Mouse (Mus musculus) hindbrain, embryonic 15.5 days (tissue): ENCODE results near the gene Pcbd1. TPM values are rescaled to one million over a fixed set of nuclear protein-coding genes. Genes with fewer than 3 reads are reported as not detected.

ENCODE experiments used
- ATAC-seq: fragments of 200-750 bp; cut with Nextera tagmentation; 2 replicates; pipeline ENCODE4 v1.8.0; 2017; ENCODE audit warnings: low read depth, moderate number of reproducible peaks, moderate TSS enrichment; ENCODE audit not compliant: low FRiP score
- H3K27ac ChIP-seq: fragments of 300-500 bp; sonication (generic); replicated peaks from 2 replicates; pipeline ENCODE4 v1.5.1; 2015; ENCODE audit warnings: mild to moderate bottlenecking, inconsistent platforms
- H3K27me3 ChIP-seq: fragments of 300-500 bp; sonication (generic); 2 replicates; pipeline ENCODE4 v1.6.1; 2015; ENCODE audit warnings: control low read depth, inconsistent platforms
- H3K36me3 ChIP-seq: fragments of 300-500 bp; sonication (generic); 2 replicates; pipeline ENCODE4 v1.6.1; 2015; ENCODE audit warnings: control low read depth, inconsistent platforms
- H3K4me1 ChIP-seq: fragments of 300-500 bp; sonication (generic); replicated peaks from 2 replicates; pipeline ENCODE4 v1.6.1; 2015; ENCODE audit warnings: control low read depth, inconsistent platforms
- H3K4me2 ChIP-seq: fragments of 300-500 bp; sonication (generic); 2 replicates; pipeline ENCODE4 v1.6.1; 2015; ENCODE audit warnings: moderate library complexity, mild to moderate bottlenecking, inconsistent platforms
- H3K4me3 ChIP-seq: fragments of 300-500 bp; sonication (generic); 2 replicates; pipeline ENCODE4 v1.5.1; 2015; ENCODE audit warnings: mild to moderate bottlenecking, inconsistent platforms
- H3K9ac ChIP-seq: fragments of 300-500 bp; sonication (generic); 2 replicates; pipeline ENCODE4 v1.6.1; 2015; ENCODE audit warnings: inconsistent platforms
- H3K9me3 ChIP-seq: fragments of 300-500 bp; sonication (generic); 2 replicates; pipeline ENCODE4 v1.6.1; 2016; ENCODE audit warnings: control low read depth, inconsistent platforms
- WGBS: fragments of 180-500 bp; shearing (Covaris S2); methylation state at CpG from one replicate; pipeline ENCODE4 v1.1.7; 2015; 5-methylcytosine and 5-hydroxymethylcytosine counted together
- polyA plus RNA-seq: library from polyadenylated mRNA; unstranded; fragments of >200 nt; fragmentation: Nextera tagmentation; extraction: Ambion mirVana; gene quantifications from 2 replicates; pipeline ENCODE4 v1.2.1, GENCODE M21; 2015

Gene Pcbd1
- polyA plus RNA-seq, 1 experiment from 2014 or later, result 42.8 TPM

DNA sequence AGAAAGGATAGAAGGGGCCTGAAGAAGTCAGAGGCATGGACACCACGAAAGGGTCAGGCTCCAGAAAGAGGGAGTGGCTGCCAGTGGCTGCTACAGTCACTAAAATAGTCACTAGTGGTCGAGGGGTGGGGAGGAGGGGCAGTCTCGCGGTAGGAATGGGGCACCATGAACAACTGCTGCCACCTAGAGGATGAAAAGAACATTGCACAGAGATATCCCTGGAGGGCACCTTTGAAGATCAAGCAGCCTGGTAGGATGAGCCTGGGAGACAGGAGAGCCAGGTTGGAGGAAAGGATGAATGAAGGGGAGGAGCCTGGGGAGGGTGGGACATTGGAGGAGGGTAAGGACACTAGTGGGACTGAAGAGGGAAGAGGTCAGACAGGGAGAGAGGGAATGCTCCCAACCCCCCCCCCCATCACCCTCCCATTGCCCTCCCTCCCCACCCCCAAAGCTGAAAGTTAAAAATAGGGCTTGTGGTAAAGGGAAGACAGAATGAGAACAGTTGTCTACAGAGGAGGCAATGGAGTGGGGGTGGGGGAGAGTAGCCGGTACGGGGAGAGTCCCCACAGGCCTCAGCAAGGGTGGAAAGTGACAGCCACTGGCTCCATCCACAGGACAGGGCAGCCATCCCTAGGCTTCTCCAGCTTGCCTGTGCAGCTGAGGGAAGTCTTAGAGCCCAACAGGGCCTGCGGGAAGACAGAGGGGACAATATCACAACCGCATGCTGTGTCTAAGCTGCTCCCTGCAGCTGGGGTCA is 20.5 kb upstream of the Pcbd1 start:
- 7% methylated on average over 8 of the region's 8 CpGs for WGBS
- H3K4me1 ChIP-seq, result peaks cover 11% of the 10 kb centered on the region
- H3K27ac ChIP-seq, result no peak overlapping the region
- peak overlapping the region; percentile 28; the same call in 1 of the 2 replicates for H3K4me2 ChIP-seq
- H3K9ac ChIP-seq, result no peak overlapping the region
- H3K36me3 ChIP-seq, result no peaks in the 10 kb centered on the region
- no peaks in the 10 kb centered on the region for H3K9me3 ChIP-seq
- no peak overlapping the region for H3K4me3 ChIP-seq
- H3K27me3 ChIP-seq, result no peaks in the 10 kb centered on the region
- ATAC-seq, result peak; percentile 46; the same call in 1 of the 2 replicates

DNA sequence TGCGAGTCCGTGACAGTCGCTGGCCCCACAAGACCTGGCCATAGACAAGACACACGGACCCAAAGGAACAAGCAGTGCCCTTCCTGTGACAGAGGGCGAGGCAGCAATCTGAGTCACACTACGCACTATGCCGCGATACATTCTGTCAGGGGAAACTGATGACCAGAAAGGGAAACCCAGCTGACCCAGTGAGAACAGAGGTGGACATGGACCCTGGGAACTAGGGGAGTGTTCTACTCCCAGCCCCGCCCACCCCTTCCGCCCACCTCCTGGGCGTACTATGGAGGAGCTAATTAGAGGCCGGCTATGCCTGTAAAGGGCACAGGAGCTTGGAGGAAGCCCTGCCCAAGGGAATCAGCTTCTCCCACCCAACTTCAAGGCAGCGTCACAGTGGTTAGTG is 19.9 kb upstream of the Pcbd1 start:
- peak; percentile 47; the same call in 1 of the 2 replicates for ATAC-seq
- Histone ChIP-seq H3K27ac (no peak overlapping the region), H3K36me3 (no peaks in the 10 kb centered on the region), H3K4me3 (no peak overlapping the region), H3K9ac (no peak overlapping the region), H3K27me3 (no peaks in the 10 kb centered on the region), H3K9me3 (no peaks in the 10 kb centered on the region), H3K4me2 (peak overlapping the region; percentile 28; the same call in 1 of the 2 replicates), H3K4me1 (peaks cover 11% of the 10 kb centered on the region)
- WGBS, result 12% methylated on average over 13 of the region's 13 CpGs

DNA sequence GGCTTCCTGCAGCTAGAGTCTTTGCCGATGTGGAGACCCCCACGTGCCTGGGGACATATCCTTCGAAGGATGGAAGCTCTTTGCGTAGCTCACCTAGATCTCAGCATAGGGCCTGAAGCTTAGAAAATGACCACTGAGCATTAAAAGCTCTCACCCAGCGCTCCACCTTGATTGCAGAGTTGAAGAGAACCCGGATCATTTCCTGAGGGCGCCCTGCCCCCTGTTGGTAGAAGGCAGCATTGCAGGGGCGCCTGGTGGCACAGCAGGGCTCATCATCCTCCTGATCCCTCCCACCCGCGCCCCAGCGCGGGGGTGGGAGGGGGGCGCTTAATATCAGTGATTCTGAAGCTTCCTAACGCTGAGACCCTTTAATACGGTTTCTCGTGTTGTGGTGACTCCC is 16.8 kb upstream of the Pcbd1 start:
- Histone ChIP-seq H3K4me2 (no peak overlapping the region), H3K4me3 (no peak overlapping the region), H3K9ac (no peak overlapping the region), H3K4me1 (peaks cover 11% of the 10 kb centered on the region), H3K27me3 (no peaks in the 10 kb centered on the region), H3K9me3 (no peaks in the 10 kb centered on the region), H3K27ac (no peak overlapping the region), H3K36me3 (no peaks in the 10 kb centered on the region)
- no peak for ATAC-seq
- 13% methylated on average over 16 of the region's 16 CpGs for WGBS

DNA sequence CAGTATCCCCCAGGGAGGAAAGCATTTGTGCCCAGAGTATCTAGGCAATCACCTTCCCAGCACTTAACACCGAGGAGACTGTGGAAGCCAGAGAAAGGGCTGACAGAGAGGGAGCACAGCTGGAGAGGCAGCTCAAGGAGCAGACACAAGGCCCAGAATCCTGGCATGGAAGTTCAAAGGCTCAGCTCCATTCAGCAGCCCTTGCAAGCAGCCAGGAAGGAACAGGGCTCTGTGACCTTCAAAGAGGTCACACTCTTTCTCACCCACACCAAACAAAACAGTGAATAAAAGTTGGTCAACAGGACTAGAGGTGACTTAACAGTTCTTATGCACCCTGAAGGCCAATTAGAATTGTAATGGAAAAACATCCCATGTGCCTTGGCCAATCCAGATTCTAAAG is 14.5 kb upstream of the Pcbd1 start:
- no peaks in the 10 kb centered on the region for H3K27me3 ChIP-seq
- no peaks in the 10 kb centered on the region for H3K9me3 ChIP-seq
- H3K4me3 ChIP-seq, result no peak overlapping the region
- 4% methylated on average over 1 of the region's 1 CpGs for WGBS
- no peak overlapping the region for H3K4me2 ChIP-seq
- H3K9ac ChIP-seq, result no peak overlapping the region
- ATAC-seq, result no peak
- peaks cover 2% of the 10 kb centered on the region; the same call in 1 of the 2 replicates for H3K4me1 ChIP-seq
- H3K27ac ChIP-seq, result no peak overlapping the region
- no peaks in the 10 kb centered on the region for H3K36me3 ChIP-seq

DNA sequence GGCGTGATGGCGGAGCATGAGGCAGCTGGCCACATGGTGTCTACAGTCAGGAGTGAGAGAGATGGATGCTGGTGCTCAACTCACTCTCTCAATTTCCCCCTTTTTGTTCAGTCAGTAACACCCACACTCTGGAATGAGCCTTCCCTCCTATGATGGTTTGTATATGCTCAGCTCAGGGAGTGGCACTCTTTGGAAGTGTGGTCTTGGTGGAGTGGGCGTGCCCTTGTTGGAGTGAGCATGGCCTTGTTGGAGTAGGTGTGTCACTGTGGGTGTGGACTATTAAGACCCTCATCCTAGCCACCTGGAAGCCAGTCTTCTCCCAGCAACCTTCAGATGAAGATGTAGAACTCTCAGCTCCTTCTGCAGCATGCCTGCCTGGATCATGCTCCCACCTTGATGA is 13.5 kb upstream of the Pcbd1 start:
- H3K9me3 ChIP-seq, result no peaks in the 10 kb centered on the region
- no peak overlapping the region for H3K4me2 ChIP-seq
- no peaks in the 10 kb centered on the region for H3K27me3 ChIP-seq
- ATAC-seq, result no peak
- no peaks in the 10 kb centered on the region for H3K36me3 ChIP-seq
- H3K4me3 ChIP-seq, result no peak overlapping the region
- H3K4me1 ChIP-seq, result peaks cover 7% of the 10 kb centered on the region
- no peak overlapping the region for H3K9ac ChIP-seq
- no peak overlapping the region for H3K27ac ChIP-seq
- 90% methylated on average over 3 of the region's 3 CpGs for WGBS

DNA sequence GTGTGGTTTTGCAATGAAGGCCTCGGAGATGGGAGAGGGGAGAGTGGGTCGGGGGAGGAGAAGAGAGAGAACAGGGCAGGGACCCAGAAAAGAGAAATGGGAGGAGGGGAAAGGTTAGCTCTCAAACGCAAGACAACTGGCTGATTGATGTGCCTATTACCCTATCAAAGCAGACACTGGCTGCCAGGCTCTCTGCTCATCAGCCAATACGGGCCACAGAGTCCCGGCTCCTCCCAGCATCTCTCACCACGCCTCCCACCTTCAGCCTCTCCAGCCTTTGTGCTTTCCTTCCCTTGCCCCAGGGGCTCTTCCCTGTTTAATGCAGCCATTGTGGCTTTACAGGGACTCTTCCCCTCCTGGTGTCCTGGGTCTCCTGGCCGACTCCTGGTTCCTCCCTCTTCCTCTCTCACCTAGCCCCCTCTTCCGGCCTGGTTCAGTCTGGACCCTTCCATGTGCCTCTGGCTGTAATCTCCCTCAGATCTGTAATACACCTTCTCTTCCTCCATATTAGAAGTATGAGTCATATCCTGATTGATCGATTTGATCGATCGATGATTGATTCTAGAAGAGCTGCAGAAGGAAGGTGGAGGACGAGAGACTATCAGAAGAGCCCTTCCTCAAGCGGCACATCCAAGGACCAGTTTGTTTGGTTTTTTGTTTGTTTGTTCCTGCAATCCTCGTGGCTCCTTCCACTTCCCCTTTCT is 8.8 kb upstream of the Pcbd1 start:
- Histone ChIP-seq H3K36me3 (no peaks in the 10 kb centered on the region), H3K4me2 (peak overlapping the region; percentile 35), H3K27ac (peak overlapping the region; percentile 42; the same call in 1 of the 2 replicates), H3K4me1 (peaks cover 7% of the 10 kb centered on the region), H3K9me3 (no peaks in the 10 kb centered on the region), H3K27me3 (no peaks in the 10 kb centered on the region), H3K9ac (no peak overlapping the region), H3K4me3 (no peak overlapping the region)
- peak; percentile 95 for ATAC-seq
- WGBS, result 40% methylated on average over 14 of the region's 14 CpGs

GRCm38 (mm10) chr10:61080931-61081255 is 8.2 kb upstream of the Pcbd1 start:
- Histone ChIP-seq H3K4me2 (no peak overlapping the region), H3K27ac (peak overlapping the region; percentile 42; the same call in 1 of the 2 replicates), H3K9ac (no peak overlapping the region), H3K4me3 (no peak overlapping the region), H3K36me3 (no peaks in the 10 kb centered on the region), H3K9me3 (no peaks in the 10 kb centered on the region), H3K4me1 (peaks cover 7% of the 10 kb centered on the region), H3K27me3 (no peaks in the 10 kb centered on the region)
- WGBS, result 81% methylated on average over 11 of the region's 11 CpGs
- no peak for ATAC-seq

DNA sequence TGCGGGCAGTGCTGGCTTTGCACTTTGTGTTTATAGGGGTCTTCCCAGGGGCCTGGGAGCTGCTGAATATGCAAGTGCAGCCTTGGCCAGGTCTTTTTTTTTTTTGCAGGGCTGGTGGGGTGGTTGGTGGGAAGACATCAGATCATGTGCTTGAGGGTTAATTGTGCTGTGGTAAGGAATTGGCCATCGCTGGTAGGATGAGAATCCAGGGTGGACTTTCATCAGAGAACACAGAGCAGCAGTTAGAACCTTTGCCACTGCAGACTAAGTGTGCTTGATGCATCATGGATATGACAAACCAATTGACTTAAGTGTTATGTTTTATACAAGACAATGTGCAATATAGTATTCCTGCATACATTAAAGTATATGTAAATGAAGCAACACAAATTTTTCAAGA is 3.8 kb upstream of the Pcbd1 start:
- H3K4me3 ChIP-seq, result no peak overlapping the region
- no peak overlapping the region for H3K4me2 ChIP-seq
- H3K9me3 ChIP-seq, result no peaks in the 10 kb centered on the region
- 94% methylated on average over 2 of the region's 2 CpGs for WGBS
- no peaks in the 10 kb centered on the region for H3K27me3 ChIP-seq
- no peak overlapping the region for H3K27ac ChIP-seq
- H3K36me3 ChIP-seq, result no peaks in the 10 kb centered on the region
- no peak for ATAC-seq
- no peak overlapping the region for H3K9ac ChIP-seq
- H3K4me1 ChIP-seq, result peaks cover 14% of the 10 kb centered on the region

DNA sequence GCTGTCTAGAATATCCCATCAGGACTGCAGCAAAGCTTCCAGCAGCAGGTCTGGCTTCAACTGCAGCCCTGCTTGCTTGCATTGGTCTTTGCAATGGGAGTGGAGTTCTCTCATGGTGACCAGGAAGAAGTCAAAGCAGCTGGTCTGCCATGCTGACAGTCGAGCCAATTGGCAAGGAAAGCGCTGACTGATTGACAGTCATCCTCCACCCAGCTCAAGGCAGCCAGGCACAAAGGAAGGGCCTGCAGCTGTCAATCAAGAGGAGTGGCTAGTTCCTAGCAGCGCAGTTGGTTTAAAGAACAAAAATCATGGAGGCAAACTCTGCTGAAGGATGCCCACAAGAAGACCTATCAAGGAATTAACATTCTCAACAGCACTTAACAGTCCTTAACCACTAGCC is 2.6 kb upstream of the Pcbd1 start:
- peaks cover 12% of the 10 kb centered on the region for H3K4me1 ChIP-seq
- WGBS, result 35% methylated on average over 3 of the region's 3 CpGs
- ATAC-seq, result peak; percentile 61; the same call in 1 of the 2 replicates

GRCm38 (mm10) chr10:61088468-61088867 is 663 bp upstream of the Pcbd1 start:
- Histone ChIP-seq H3K27ac (no peak overlapping the region), H3K4me1 (peaks cover 12% of the 10 kb centered on the region), H3K27me3 (no peaks in the 10 kb centered on the region), H3K9me3 (no peaks in the 10 kb centered on the region), H3K4me2 (no peak overlapping the region), H3K4me3 (no peak overlapping the region), H3K9ac (no peak overlapping the region), H3K36me3 (no peaks in the 10 kb centered on the region)
- ATAC-seq, result no peak
- WGBS, result 79% methylated on average over 3 of the region's 3 CpGs

More for the DNA sequence above, 2.6 kb upstream of the Pcbd1 start:
- Histone ChIP-seq H3K9ac (no peak overlapping the region), H3K4me2 (no peak overlapping the region), H3K27me3 (no peaks in the 10 kb centered on the region), H3K4me3 (no peak overlapping the region), H3K27ac (no peak overlapping the region; the same call in 1 of the 2 replicates), H3K9me3 (no peaks in the 10 kb centered on the region), H3K36me3 (no peaks in the 10 kb centered on the region)

- Histone ChIP-seq H3K27me3 (no peaks in the 10 kb centered on the region), H3K4me1 (peaks cover 12% of the 10 kb centered on the region), H3K4me3 (no peak overlapping the region), H3K4me2 (no peak overlapping the region), H3K27ac (no peak overlapping the region), H3K9ac (no peak overlapping the region), H3K9me3 (no peaks in the 10 kb centered on the region), H3K36me3 (no peaks in the 10 kb centered on the region)
- 78% methylated on average over 6 of the region's 6 CpGs for WGBS
- no peak for ATAC-seq
Measured at GRCm38 (mm10) chr10:61091866-61092265, 2.7 kb downstream of the Pcbd1 start.

GRCm38 (mm10) chr10:61103564-61104114 is 14.5 kb downstream of the Pcbd1 start:
- no peak overlapping the region for H3K4me2 ChIP-seq
- no peaks in the 10 kb centered on the region for H3K9me3 ChIP-seq
- no peak for ATAC-seq
- 95% methylated on average over 3 of the region's 3 CpGs for WGBS
- H3K27ac ChIP-seq, result no peak overlapping the region
- H3K36me3 ChIP-seq, result peaks cover 89% of the 10 kb centered on the region
- H3K4me3 ChIP-seq, result no peak overlapping the region
- H3K9ac ChIP-seq, result no peak overlapping the region
- H3K4me1 ChIP-seq, result no peaks in the 10 kb centered on the region
- H3K27me3 ChIP-seq, result no peaks in the 10 kb centered on the region
